Mouse (Mus musculus) CD4-positive, CD25-positive, alpha-beta regulatory T cell, adult 2 months (primary cell): Measurements from ENCODE around the gene Nanos2.

ENCODE experiments used
- DNase-seq: peaks from one replicate; pipeline ENCODE4 v3.0.0-alpha.2; 2012; ENCODE audit warnings: low read depth, low spot score

The Nanos2 gene

DNA sequence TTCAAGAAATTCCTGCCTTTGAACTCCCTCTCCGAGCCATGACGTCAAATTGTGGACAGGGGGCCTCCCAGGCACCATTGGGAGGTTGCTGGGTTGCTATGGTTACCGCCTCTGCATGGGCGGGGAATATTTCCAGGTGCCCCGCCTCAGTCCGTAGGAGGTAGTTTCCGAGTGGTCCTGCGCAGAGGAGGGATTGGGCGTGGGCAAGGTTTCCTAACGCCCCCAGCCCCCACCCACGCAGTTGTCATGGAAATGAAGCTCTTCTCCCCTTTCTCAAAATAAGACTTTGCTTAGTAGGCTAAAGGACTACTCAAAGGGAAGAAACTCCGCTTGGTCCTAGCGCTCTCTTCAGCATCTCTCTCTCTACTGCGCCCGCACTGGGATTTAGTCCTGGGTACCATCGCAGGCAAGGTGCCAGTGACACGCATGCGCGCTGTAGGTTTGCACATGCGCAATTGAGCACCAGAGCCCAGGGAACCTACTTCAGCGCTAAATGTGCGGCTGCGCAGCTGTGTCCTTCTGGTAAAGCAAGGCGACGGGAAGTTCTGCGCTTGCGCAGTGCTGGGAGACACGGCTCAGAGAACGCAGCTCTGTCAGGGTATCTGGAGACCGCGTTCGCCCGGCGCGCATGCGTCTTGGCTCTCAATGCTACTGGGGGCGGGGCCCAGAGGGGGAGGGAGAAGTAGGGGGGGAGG, 3.5 kb downstream of the Nanos2 start, which contains the start of gene Mypop:
Mypop (plus strand) TSS at position 645 of the 695 bp plus-strand sequence.
- peak; percentile 100 for DNase-seq

DNA sequence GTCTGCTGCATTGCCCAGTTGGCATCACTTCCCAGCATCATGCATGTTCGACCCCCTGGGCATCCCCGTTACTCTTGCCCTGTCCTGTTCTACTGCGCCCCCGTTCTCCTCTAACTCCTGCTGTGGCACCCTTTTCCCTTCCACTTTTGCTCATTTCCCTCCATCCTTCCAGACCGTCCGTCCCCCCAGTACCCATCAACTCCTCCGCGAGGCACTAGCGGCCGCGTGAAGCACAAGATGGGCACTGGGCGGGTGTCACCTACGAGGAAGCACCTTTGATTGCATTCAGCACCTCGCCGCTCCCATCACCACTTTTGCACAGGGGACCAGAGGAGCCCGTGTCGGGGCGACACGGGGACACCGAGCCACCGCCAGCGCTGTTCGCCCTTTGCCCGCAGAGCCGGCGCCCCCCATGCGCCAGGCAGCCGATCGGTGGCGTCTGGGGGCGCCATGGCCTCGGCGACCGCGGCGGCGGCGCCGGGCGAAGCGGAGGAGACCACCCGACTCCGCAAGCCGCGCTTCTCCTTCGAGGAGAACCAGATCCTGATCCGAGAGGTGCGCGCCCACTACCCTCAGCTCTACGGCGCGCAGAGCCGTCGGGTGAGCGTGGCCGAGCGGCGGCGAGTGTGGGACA, 4.6 kb downstream of the Nanos2 start:
- peak; percentile 50 for DNase-seq

DNA sequence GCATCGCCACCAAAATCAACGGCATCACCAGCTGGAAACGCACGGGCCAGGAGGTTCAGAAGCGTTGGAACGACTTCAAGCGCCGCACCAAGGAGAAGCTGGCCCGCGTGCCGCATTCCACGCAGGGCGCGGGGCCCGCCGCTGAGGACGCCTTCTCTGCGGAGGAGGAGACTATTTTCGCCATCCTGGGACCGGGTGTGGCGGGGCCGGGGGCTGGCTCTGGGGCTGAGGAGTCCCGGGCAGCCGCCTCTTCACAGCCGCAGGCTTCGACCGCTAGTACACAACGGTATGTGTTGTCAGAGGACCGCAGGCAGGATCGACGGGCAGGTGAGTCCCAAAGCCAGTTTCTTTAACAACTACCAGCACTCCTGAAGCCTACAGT, 5.1 kb downstream of the Nanos2 start:
- DNase-seq: peak; percentile 30

DNA sequence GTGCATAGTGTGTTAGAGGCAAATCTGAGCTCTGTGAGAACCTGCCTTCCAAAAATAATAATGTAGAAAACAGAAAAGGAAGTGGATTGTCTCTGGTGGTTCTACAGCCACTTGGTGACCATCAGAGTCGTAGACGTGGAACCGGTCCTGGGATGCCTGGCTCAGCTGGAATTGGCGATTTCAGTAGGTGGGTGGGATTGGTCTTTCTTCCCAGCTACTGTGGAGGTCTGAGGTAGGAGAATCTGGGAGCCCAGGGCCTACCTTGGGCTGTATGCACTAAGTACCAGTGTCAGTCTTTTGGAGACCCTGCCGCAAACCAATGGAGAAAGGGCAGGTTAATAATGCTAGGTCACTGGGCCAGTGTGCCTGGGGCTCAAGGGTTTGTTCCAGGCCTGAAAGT, 5.8 kb downstream of the Nanos2 start:
- no peak for DNase-seq

DNA sequence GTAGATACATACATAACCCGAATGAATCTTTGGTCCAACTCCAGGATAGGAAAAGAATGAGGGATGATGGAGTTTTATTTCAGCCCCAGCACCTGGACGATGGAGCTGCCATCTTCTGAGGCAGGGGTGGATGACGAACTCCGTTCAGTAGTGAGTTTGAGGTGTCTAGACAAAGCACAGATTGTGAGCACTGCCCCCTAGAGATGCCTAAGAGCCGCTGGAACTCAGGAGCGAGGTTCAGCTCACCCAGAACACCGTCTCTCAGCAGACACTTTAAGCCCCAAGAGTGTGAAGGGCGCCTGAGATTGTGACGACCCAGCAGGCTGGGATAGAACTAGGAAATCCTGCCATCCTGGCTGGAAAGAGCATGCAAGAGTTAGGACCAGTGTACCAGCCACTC, 11.6 kb downstream of the Nanos2 start:
- DNase-seq: peak; percentile 42

DNA sequence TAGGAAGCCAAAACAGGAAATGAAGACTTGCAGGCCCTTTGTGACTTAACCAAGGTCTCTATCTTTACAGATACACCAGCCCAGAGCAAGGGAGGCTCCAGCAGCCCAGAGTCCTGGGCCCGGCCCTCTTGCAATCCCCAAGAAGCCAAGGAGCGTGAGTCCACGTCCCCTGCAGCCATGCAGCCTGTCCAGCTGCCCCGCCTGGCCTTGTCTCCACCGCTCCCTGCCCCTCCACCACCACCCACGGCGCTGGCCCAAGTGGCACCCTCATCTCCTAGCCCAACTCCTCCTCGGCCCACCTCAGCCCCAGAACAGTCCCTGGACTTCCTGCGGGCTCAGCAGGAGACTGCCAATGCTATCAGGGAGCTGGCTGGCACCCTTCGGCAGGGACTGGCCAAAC, 13.2 kb downstream of the Nanos2 start:
- peak; percentile 29 for DNase-seq

DNA sequence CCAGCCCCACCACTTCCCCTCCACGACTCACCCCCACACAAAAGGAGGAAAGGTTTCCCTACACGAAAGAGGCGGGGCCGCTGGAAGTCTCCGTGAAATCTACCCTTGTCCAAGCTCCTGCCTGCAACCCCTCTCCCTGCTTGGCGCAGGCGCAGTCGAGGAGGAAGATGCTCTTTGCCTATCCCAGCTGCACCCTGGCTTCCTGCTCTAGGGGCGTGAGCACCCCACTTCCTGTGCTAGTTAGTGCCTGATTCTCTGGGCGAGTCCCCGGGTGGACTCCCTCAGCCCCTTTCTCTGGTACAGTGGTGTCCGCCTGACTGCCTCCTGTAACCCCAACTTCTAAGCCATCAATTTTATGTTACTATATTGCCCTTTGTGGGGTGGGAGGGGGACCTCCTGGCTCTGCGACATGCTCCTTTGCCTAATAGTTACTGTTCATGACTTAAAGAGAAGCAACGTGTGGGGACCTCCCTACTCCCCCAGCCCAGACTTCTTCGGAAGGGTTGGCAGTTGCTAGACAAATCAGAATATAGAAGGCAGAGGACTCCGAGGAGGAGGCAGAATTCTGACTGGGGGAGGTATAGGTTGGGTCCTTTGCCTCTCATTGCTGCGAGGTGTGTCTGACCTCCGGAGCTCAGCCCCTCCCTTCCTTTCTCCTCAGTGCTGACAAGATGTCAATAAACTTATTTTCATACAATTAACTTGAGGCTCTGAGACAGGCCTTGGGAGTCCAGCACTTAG, 14.0 kb downstream of the Nanos2 start:
- DNase-seq: peak; percentile 91

DNA sequence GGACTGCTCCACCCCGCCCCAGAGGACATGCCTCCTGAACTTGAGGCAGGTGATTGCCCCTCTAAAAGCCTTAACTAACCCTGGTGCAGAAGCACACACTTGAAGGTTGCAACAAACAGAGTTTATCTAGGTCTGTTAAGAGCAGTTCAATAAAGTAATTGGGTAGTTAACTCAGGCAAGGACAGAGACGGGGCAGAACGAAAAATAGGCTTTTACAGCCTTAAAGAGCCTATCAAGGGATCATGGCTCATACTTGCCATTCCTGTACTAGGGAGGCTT, 14.5 kb downstream of the Nanos2 start:
- no peak for DNase-seq

DNA sequence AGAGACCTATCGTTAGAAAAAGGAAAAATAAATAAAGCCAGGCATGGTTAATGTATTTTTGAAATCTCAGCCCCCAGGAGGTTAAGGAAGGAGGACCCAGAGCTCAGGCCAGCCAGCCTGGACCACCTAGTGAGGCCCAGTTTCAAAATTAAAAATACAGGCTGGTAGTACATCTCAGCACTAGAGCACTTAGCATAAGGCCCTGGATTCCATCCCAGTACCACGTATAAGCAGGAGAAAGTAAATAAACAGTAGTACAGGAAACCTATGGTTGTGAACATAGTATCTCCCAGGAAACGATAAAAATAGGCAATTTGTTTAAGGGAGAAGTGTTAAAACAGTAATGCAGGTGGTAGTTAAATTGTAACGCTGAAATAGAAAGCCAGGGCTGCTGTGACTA, 14.9 kb downstream of the Nanos2 start:
- no peak for DNase-seq

DNA sequence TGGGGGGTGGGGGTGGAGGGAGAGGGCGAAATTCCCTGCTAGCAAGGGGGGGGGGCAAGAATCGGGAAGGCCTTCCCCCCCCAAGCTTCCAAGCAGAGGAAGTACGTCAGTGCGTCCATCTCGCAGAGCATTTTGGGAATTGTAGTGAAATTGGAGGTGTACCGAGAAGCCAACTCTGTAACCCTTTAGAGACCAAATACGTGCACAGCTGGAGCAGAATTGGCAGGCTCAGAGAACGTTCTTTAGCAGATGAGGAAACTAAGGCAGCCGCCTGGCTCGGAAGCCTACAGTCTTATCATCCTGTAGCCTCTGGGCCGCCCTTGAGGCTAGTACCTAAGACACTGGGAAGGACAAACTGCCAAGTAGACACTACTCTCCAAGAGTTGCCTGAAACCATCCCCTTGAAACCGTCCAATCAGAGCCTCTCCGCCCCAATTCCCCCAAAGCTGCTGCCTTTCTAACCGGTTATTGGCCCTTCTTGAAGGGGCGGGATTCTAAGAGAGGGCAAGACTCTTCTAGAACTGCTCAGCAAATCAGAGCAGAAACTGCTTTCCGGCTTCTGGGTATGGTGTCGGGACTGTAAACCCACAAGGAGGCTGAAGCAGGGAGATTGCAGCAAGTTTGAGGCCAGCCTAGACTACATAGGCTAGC, 15.8 kb downstream of the Nanos2 start:
- peak; percentile 84 for DNase-seq

DNA sequence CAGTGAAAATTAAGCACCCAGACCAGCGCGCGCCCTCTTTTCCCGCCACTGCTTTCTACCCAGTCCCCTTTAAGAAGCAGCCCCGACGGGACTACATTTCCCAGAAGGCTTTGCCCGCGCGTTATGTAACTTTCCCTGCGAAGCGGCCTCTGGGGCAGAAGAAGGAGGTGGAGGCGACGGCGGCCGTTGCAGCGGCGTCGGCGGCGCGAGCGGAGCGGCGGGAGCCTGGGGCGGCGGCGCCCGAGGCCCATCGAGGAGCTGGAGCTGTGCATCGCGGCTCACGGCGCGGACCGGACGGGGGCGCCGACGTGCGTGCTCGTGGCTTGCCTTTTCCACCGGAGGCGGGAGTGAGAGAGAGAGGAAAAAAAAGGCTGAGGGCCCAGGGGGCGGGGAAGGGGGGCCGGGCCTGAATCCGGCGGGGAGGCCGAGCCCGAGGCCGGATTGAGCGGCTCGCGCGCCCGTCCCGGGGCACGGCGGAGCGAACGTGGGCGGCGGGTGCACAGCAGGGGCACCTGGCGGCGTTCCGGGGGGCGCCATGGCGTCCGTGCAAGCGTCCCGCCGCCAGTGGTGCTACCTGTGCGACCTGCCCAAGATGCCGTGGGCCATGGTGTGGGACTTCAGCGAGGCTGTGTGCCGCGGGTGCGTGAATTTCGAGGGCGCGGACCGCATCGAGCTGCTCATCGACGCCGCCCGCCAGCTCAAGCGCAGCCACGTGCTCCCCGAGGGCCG, 16.9 kb downstream of the Nanos2 start, which contains the start of gene Irf2bp1:
Irf2bp1 (plus strand) TSS at position 143 of the 729 bp plus-strand sequence.
- DNase-seq: peak; percentile 95

DNA sequence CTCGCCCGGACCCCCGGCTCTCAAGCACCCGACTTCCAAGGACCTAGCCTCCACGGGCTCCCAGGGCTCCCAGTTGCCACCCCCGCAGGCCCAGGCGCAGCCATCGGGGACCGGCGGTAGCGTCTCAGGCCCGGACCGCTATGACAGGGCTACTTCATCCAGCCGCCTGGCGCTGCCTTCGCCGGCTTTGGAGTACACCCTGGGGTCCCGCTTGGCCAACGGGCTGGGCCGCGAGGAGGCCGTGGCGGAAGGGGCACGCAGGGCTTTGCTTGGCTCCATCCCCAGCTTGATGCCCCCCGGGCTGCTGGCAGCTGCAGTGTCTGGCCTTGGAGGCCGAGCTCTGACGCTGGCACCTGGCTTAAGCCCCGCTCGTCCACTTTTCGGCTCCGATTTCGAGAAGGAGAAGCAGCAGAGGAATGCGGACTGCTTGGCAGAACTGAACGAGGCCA, 17.5 kb downstream of the Nanos2 start:
- DNase-seq: no peak

DNA sequence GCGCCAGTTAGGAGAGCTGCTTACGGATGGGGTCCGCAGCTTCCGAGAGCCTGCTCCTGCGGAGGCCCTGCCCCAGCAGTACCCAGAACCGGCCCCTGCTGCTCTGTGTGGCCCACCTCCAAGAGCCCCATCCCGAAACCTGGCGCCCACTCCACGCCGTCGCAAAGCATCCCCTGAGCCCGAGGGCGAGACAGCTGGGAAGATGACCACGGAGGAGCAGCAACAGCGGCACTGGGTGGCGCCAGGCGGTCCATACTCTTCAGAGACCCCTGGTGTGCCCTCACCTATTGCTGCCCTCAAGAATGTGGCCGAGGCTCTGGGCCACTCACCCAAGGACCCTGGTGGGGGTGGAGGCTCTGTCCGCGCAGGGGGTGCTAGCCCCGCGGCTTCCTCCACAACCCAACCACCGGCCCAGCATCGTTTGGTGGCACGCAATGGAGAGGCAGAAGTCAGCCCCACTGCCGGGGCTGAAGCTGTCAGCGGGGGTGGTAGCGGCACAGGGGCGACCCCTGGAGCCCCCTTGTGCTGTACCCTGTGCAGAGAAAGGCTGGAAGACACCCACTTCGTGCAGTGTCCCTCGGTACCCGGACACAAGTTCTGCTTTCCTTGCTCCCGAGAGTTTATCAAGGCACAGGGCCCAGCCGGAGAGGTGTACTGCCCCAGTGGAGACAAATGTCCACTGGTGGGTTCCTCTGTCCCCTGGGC, 18.4 kb downstream of the Nanos2 start:
- DNase-seq: no peak

DNA sequence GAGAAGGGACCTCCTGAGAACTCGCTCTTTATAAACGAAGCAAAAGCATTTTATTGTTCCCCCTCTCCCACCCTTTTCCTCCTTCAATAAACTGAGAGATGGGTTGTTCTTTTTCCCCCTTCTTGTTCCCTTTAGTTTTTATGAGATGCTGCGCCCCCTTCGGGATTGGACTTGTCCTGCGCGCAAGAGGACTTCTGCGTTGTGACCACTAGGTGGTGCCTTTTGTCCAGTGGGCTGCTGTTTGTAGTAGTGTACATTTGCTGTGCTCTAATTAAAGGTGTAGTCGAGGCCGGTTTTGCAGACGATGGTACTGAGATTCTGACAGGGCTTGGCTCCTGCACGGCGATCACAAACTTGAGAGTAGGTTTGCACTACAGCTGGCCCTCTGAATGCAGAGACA, 19.3 kb downstream of the Nanos2 start:
- peak; percentile 90 for DNase-seq

DNA sequence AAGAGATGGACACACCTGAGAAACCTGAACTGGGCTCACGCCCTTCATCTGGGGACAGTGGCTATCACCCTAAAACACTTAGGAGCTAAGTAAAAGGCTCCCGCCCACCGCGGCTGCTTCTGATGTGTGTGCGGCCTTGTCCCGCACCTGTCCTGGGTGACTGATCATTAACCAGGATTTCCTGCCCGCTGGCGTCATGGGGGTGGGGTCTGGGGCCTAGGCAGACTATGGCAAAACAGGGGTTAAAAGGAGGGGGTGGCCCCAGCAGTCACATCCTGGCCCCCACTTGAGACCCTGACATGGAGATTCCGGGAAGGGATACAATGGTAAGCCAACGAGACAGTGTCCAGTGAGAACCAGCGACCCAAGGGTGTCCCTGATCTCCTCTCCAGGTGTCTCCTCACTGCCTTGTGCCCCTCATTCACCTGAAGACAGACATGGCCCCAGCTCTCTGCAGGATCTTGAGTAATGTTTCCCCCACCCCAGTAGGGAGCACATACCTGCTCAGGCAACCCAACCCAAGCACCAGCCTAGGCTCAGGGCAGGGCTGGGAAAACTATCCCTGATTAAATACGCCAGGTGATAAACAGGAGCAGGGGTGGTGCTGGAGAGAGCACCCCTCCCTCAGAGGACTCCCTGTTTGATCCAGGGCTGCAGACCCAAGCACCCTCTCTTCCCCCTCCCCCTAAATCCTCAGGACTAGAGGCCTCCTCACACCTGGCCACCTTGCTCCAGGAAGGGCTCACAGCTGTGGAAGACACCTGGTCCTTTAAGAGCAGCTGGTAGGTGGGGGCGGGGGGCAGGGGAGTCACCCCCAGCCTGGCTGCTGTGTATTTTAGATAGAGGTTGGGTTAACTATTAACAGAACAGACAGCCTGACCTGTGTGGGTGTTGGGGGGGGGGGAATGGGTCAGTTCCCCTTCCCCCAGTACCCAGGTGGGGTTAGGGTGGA, 20.1 kb downstream of the Nanos2 start:
- DNase-seq: no peak

DNA sequence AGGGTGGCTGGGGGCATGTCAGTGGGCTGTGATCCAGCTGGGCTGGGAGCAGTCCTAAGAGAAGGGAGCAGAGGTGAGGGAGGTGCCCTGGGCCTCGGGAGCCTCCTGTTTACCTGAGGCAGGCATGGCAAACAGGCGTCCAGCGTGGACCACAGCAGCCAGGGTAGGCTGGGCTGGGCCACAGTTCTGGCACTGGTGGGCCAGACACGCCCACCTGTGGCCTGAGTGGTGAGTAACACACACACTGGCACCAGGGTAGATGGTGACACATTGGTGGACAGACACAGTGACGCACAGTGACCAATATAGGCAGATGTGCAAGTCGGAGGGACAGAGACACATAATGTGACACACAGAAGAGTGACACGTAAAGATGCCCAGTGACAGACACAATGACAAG, 23.4 kb downstream of the Nanos2 start:
- no peak for DNase-seq

DNA sequence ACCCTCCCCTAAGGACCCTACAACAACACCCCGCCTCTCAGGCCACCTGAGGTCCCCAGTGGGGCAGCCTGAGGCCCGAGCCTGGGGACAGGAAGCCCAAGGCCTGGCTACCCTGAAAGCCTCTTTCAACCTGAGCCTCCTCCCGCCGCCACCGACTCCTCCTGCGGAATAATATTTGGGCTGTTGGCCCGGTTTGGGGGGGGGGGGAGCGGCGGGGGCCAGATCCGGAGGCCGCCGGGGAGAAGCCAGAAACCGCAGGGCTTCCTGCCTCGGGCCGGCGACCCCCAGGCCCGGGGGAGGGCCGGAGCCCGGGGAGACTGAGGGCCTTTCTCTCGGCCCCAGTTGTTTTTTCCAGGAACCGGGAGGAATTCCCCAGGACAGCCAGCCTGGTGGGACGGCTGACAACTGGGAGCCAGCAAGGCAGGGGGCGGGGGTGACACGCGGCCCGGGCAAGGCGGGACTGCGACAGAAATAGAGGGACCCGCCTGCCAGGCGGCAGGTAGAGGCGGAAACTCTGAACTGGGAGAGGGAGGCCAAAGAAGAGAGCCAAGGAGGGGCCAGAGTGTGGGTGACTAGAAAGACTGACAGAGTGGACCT, 24.9 kb downstream of the Nanos2 start:
- no peak for DNase-seq

DNA sequence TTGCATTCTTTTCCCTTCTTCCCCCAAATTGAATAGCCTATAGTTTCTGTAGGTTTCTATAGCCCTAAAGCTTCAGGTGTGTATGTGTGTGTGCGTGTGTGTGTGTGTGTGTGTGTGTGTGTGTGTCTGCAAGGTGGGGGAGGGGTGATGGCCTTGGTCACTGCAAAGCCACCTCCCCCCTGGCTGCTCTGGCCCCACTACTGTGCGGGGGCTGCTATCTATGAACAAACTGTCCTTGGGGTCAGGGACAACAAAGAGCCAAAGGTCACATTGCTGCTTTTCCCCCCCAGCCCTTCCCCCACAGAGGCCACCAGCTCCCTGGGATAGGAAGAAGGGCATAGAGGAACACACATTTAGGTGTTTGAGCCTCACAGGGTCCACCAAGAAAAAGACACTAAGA, 25.7 kb downstream of the Nanos2 start:
- no peak for DNase-seq

DNA sequence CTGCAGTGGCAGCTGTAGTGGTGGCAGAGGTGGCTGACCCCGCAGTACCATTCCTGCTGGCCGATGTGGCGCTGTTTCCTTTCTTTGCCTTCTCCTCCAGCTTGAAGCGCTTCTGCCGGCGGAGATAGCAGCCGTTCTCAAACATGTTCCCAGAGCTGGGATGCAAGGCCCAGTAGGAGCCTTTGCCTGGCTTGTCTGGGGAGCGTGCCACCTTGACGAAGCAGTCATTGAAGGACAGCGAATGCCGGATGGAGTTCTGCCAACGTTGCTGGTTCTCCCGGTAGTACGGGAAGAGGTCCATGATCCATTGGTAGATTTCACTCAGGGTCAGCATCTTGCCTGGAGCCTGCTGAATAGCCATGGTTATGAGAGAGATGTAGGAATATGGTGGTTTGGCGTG, 27.3 kb downstream of the Nanos2 start:
- no peak for DNase-seq

DNA sequence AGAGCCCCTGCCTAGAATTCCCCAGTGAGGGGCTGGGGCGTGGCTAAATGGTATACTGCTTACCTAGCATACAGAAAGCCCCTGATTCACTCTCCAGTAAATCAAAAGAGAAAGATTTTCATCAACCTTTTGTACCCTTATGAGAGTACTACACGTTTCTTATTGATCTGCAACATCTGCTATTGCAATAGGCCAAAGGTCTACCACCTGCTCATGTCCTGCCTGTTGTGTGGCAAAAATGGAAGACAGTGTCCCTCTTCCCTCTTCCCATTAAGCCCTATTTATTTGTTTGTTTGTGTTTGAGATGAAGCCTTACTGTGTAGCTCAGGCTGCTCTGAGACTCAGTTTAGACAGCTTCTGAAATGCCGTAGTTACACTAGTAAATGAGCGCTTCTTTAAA, 28.8 kb downstream of the Nanos2 start:
- DNase-seq: no peak
